Mouse (Mus musculus) CH12.LX (cell line): ENCODE results near the gene Col23a1.

ENCODE experiments used
- HCFC1 ChIP-seq: IDR thresholded peaks from 2 replicates; pipeline ENCODE4 v1.6.1; 2012; ENCODE audit warnings: low read depth, mild to moderate bottlenecking, inconsistent platforms, low read length, improper control_type of control experiment
- IRF4 ChIP-seq: IDR thresholded peaks from 2 replicates; pipeline ENCODE4 v1.6.1; 2014; ENCODE audit warnings: low read depth, mild to moderate bottlenecking, inconsistent platforms, low read length, improper control_type of control experiment
- POLR2A ChIP-seq: IDR thresholded peaks from 2 replicates; pipeline ENCODE4 v1.6.1; 2011; ENCODE audit warnings: low read depth, mild to moderate bottlenecking, improper control_type of control experiment, low read length

DNA sequence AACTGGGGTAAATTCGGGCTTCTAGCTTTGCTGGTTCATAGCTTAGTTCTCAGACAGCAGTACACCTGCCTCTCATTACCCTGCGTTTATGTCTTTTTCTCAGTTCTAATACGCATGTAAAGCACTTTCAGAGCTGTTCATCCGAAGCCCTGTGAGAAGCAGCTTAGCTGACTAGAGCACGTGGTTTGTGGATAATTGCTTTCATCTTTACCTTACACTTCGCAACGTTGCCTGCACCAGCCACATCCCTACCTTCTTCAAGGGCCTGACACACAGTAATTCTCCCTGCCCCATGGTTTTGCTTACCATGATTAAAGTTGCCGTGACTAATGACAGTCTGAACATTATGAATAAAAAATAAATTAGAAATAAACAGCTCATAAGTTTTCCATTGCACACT lies 22.1 kb downstream of the Col23a1 start:
- TF ChIP-seq IRF4 (no peak), POLR2A (no peak), HCFC1 (no peak)
